Mouse (Mus musculus) neural tube, embryonic 11.5 days (tissue): ENCODE data around the gene Chst12. TPM values are rescaled to one million over a fixed set of nuclear protein-coding genes. Genes with fewer than 3 reads are reported as not detected.
"Not testable (repeated sequence)": the region's sequence is repeated elsewhere in the genome, so short reads cannot be mapped to it uniquely, and the experiment has no call there.

Source experiments
- ATAC-seq: fragments of 200-750 bp; cut with Nextera tagmentation; 2 replicates; pipeline ENCODE4 v1.8.0; 2017; ENCODE audit warnings: moderate number of reproducible peaks, mild to moderate bottlenecking, moderate TSS enrichment, moderate library complexity; ENCODE audit not compliant: insufficient read depth, low FRiP score, low TSS enrichment
- DNase-seq: peaks from one replicate; pipeline ENCODE4 v3.0.0-alpha.2; 2015; ENCODE audit warnings: low spot score
- H3K27ac ChIP-seq: fragments of 300-500 bp; sonication (generic); 2 replicates; pipeline ENCODE4 v1.5.1; 2014; ENCODE audit warnings: low read depth, mild to moderate bottlenecking, low read length
- H3K27me3 ChIP-seq: fragments of 300-500 bp; sonication (generic); 2 replicates; pipeline ENCODE4 v1.6.1; 2014; ENCODE audit warnings: mild to moderate bottlenecking, low read length, mixed read lengths; ENCODE audit not compliant: control insufficient read depth, insufficient read depth
- H3K36me3 ChIP-seq: fragments of 300-500 bp; sonication (generic); 2 replicates; pipeline ENCODE4 v1.6.1; 2014; ENCODE audit warnings: mild to moderate bottlenecking, low read length, moderate library complexity, mixed read lengths; ENCODE audit not compliant: control insufficient read depth, insufficient read depth
- H3K4me1 ChIP-seq: fragments of 300-500 bp; sonication (generic); 2 replicates; pipeline ENCODE4 v1.6.1; 2014; ENCODE audit warnings: low read length, mixed read lengths; ENCODE audit not compliant: control insufficient read depth, insufficient read depth
- H3K4me2 ChIP-seq: fragments of 300-500 bp; sonication (generic); 2 replicates; pipeline ENCODE4 v1.6.1; 2014; ENCODE audit warnings: low read depth, mild to moderate bottlenecking, moderate library complexity
- H3K4me3 ChIP-seq: fragments of 300-500 bp; sonication (generic); 2 replicates; pipeline ENCODE4 v1.5.1; 2014; ENCODE audit warnings: low read depth, low read length
- H3K9ac ChIP-seq: fragments of 300-500 bp; sonication (generic); 2 replicates; pipeline ENCODE4 v1.6.1; 2014; ENCODE audit warnings: mild to moderate bottlenecking, low read length
- H3K9me3 ChIP-seq: fragments of 300-500 bp; sonication (generic); 2 replicates; pipeline ENCODE4 v1.6.1; 2016; ENCODE audit warnings: low read length; ENCODE audit not compliant: control insufficient read depth
- WGBS: fragments of 180-500 bp; shearing (Covaris S2); extraction: QIAGEN DNeasy Blood & Tissue Kit; methylation state at CpG from one replicate; pipeline ENCODE4 v1.1.7; 2014; 5-methylcytosine and 5-hydroxymethylcytosine counted together
- polyA plus RNA-seq: library from polyadenylated mRNA; unstranded; fragments of >200 nt; fragmentation: Nextera tagmentation; extraction: Ambion mirVana; gene quantifications from 2 replicates; pipeline ENCODE4 v1.2.1, GENCODE M21; 2014

The Chst12 gene
- polyA plus RNA-seq, 1 experiment from 2014 or later: 15.5 TPM

DNA sequence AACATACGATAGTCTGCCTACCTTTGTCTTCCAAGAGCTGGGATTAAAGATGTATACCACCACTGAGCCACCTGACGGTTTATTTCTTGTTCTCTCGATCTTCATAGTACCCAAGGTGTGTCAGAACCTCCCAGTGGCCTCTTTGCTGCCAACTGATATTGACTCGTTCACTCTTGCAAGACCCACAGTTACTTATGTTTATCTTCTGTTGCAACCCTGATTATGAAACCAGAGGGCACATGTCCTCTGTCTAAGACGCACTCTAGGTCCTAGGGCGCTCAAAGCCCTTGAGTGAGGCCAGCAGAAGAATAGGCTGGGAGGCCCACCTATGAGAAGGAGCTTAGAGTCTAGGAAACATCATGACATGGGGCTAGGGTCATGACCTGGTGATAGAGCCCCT is 4.6 kb upstream of the Chst12 start:
- DNase-seq: no peak
- 90% methylated on average over 6 of the region's 6 CpGs for WGBS

GRCm38 (mm10) chr5:140501982-140502836 is 3.1 kb upstream of the Chst12 start:
- no peak for ATAC-seq
- H3K27ac ChIP-seq: no peak overlapping the region
- peak overlapping the region; percentile 36 for H3K4me2 ChIP-seq
- no peak for DNase-seq
- no peaks in the 10 kb centered on the region for H3K9me3 ChIP-seq
- H3K4me1 ChIP-seq: peaks cover 19% of the 10 kb centered on the region
- H3K4me3 ChIP-seq: 0 out of 2 replicates have a peak overlapping the region, but pooled peaks have one; percentile 6
- H3K36me3 ChIP-seq: no peaks in the 10 kb centered on the region
- peak overlapping the region; percentile 35; the same call in 1 of the 2 replicates for H3K9ac ChIP-seq
- WGBS: 18% methylated on average over 14 of the region's 14 CpGs
- no peaks in the 10 kb centered on the region for H3K27me3 ChIP-seq

More for the DNA sequence above, 4.6 kb upstream of the Chst12 start:
- H3K36me3 ChIP-seq: no peaks in the 10 kb centered on the region
- H3K9me3 ChIP-seq: no peaks in the 10 kb centered on the region
- H3K4me3 ChIP-seq: no peak overlapping the region
- no peaks in the 10 kb centered on the region for H3K27me3 ChIP-seq
- H3K4me2 ChIP-seq: no peak overlapping the region
- ATAC-seq: no peak
- H3K9ac ChIP-seq: no peak overlapping the region
- no peak overlapping the region for H3K27ac ChIP-seq
- peaks cover 12% of the 10 kb centered on the region for H3K4me1 ChIP-seq

DNA sequence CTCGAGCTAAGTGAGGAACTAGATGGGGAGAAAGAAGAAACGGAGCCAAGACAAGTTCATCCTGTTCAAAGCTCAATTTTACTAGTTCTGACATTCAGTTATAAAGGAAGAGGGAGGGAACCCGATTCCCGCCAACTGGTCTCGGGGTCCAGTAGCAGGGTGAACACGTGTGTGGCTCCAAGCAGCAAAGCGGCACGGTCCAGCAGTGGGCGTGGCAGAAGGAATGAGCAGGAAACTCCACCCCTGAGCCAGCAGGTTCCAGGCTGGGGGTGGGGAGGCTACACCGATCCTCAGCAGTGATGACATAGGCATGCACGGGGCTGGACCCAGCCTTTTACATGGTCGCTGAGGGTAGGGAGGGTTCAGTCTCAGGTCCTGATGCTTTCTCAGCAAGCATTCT is 2.4 kb upstream of the Chst12 start:
- not testable (repeated sequence) for H3K9me3 ChIP-seq, H3K27me3 ChIP-seq, DNase-seq, H3K36me3 ChIP-seq, H3K27ac ChIP-seq, ATAC-seq
- Histone ChIP-seq H3K4me2 (peak overlapping the region; percentile 36), H3K9ac (peak overlapping the region; percentile 35; the same call in 1 of the 2 replicates), H3K4me1 (peaks cover 19% of the 10 kb centered on the region), H3K4me3 (0 out of 2 replicates have a peak overlapping the region, but pooled peaks have one; percentile 6)
- WGBS: 1% methylated on average over 12 of the region's 12 CpGs

DNA sequence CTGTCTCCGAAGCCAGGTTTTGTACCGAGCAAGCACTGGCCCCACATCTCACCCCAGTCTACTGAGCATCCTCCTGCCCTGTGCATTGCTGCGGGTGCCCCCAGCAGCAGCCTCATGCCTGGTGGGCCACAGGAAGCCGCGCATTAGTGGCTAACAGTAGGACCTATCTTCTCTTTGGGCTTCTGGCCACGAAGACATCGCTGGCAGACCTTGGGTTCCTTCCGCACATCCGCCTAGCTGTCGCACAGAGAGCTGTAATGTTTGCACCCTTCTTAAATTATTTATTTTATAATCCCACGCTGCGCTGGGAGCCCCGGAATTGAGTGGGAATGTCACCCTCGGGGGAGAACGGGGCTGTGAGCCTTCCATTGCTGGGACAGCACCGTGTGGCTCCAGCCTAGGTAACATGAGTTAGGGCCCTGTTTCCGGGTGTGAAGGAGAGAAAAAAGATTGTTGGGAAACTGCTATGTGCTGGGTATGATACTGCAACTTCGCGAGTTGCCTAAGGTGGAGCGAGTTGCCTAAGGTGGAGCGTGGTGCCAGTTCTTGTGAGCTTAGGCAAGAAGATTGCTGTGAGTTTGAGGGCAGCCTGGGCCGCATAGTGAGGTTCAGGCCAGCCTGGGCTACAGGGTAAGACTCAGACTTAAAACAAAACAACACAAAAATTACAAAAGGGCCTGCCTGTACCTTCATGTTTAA is 895 bp downstream of the Chst12 start:
- 39% methylated on average over 22 of the region's 22 CpGs for WGBS
- H3K4me2 ChIP-seq: peak overlapping the region; percentile 64
- H3K9me3 ChIP-seq: no peaks in the 10 kb centered on the region
- ATAC-seq: peak; percentile 17; the same call in 1 of the 2 replicates
- peak overlapping the region; percentile 65 for H3K9ac ChIP-seq
- no peaks in the 10 kb centered on the region for H3K27me3 ChIP-seq
- no peak for DNase-seq
- H3K4me1 ChIP-seq: peaks cover 22% of the 10 kb centered on the region
- peak overlapping the region; percentile 54 for H3K4me3 ChIP-seq
- no peaks in the 10 kb centered on the region for H3K36me3 ChIP-seq
- no peak overlapping the region for H3K27ac ChIP-seq

DNA sequence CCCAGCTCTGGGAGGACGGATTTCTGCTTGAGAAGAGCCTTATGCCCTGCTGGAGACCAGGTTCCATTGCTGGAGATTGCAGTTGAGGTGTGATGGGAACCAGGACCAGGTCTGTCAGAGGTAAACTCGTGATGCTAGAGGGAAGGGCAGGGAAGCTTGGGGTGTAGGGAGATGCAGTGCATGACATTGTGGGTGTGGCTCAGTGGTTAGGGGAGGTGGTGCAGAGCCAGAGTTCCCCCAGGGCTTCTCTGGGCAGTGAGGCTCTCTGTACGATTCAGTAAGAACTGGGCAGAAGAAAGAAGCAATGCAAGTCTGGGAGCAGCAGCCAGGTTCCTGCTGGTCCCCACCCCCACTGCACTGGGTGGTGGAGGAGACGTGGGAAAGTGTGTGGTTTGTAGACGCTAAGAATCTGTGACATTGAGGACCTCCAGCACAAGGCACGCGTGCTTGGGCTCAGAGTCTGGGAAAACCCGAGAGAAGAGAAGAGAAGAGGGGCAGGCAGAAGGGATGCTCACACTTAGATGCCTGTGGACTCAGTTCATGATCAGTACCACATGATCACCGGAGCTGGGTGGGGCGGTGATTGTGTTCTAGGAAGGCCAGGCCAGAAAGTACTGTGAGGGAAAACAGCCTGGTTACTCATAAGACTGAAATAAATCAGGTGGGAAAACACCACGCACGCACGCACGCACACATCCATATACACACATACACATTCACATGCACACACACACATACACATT is 2.3 kb downstream of the Chst12 start:
- Histone ChIP-seq H3K36me3 (no peaks in the 10 kb centered on the region), H3K9ac (no peak overlapping the region; the same call in 1 of the 2 replicates), H3K9me3 (no peaks in the 10 kb centered on the region), H3K27ac (no peak overlapping the region), H3K4me3 (no peak overlapping the region), H3K4me2 (no peak overlapping the region), H3K27me3 (no peaks in the 10 kb centered on the region), H3K4me1 (peaks cover 20% of the 10 kb centered on the region)
- no peak for ATAC-seq
- no peak for DNase-seq
- 94% methylated on average over 14 of the region's 14 CpGs for WGBS

DNA sequence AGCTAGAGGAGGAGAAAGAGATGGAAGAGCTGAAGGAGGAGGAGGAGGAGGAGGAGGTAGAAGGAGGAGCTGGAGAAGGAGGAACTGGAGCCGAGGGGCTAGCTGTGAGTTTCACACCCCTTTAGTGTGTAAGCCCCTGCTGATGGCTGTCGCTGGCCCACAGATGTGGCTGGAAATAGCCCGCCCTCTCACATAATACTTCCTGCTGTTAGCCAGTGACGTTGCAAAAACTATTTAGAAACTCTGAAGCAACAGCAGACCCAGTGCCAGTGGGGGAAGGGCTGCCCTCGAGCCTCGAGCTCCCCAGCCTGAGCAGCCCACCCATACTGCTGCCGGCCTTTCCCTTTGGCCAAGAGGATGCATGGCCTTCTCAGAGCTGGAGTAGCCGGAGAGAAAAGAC is 3.3 kb downstream of the Chst12 start:
- DNase-seq (no peak), ATAC-seq (no peak)
- Histone ChIP-seq H3K4me3 (no peak overlapping the region), H3K36me3 (no peaks in the 10 kb centered on the region), H3K9me3 (no peaks in the 10 kb centered on the region), H3K27me3 (no peaks in the 10 kb centered on the region), H3K4me2 (no peak overlapping the region), H3K4me1 (peaks cover 16% of the 10 kb centered on the region), H3K9ac (no peak overlapping the region), H3K27ac (no peak overlapping the region)
- 33% methylated on average over 8 of the region's 8 CpGs for WGBS

DNA sequence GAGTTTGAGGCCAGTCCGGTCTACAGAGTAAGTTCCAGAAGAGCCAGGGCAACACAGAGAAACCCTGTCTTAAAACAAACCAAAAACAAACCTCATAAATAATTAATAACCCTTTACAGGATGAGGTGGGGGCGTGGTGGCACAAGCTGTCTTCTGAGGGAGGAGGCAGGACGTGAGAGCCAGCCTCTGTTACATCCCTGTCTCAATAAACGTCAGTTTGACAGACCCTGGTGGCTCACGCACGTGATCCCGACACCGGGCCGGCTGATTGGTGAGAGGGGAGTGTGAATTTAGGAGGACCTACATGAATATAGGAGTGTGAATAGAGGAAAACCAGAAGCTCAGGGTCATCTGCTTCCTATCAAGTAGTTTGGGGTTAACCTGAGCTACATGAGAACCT is 3.9 kb downstream of the Chst12 start:
- ATAC-seq (no peak), DNase-seq (no peak)
- WGBS: 48% methylated on average over 9 of the region's 9 CpGs
- H3K27me3 ChIP-seq: no peaks in the 10 kb centered on the region
- no peak overlapping the region for H3K4me2 ChIP-seq
- H3K36me3 ChIP-seq: no peaks in the 10 kb centered on the region
- no peak overlapping the region for H3K4me3 ChIP-seq
- no peak overlapping the region for H3K9ac ChIP-seq
- no peak overlapping the region for H3K27ac ChIP-seq
- peaks cover 16% of the 10 kb centered on the region for H3K4me1 ChIP-seq
- H3K9me3 ChIP-seq: no peaks in the 10 kb centered on the region
